Mouse (Mus musculus) kidney, adult 2 months (tissue): Measurements from ENCODE around the gene Slco1a5. TPM values are rescaled to one million over a fixed set of nuclear protein-coding genes. Genes with fewer than 3 reads are reported as not detected.

ENCODE experiments used
- DNase-seq: peaks from one replicate; pipeline ENCODE4 v3.0.0; 2021
- H3K27ac ChIP-seq: fragments of 200-500 bp; 2 replicates; pipeline ENCODE4 v1.5.1; 2012; ENCODE audit warnings: low read depth, low read length, control low read depth, inconsistent platforms; ENCODE audit not compliant: insufficient read depth
- H3K27me3 ChIP-seq: fragments of 200-500 bp; replicated peaks from 2 replicates; pipeline ENCODE4 v1.6.1; 2012; ENCODE audit warnings: mild to moderate bottlenecking, moderate library complexity, low read length, inconsistent platforms; ENCODE audit not compliant: control insufficient read depth, insufficient read depth
- H3K36me3 ChIP-seq: fragments of 200-500 bp; 2 replicates; pipeline ENCODE4 v1.6.1; 2012; ENCODE audit warnings: mild to moderate bottlenecking, moderate library complexity, low read length, inconsistent platforms; ENCODE audit not compliant: control insufficient read depth, insufficient read depth
- H3K4me1 ChIP-seq: fragments of 200-500 bp; 2 replicates; pipeline ENCODE4 v1.6.1; 2011; ENCODE audit warnings: low read length; ENCODE audit not compliant: control insufficient read depth, insufficient read depth
- H3K4me3 ChIP-seq: fragments of 200-500 bp; 2 replicates; pipeline ENCODE4 v1.5.1; 2011; ENCODE audit warnings: mild to moderate bottlenecking, low read depth, low read length, control low read depth; ENCODE audit not compliant: insufficient read depth
- CTCF ChIP-seq: fragments of 200-500 bp; conservative IDR thresholded peaks from 2 replicates; pipeline ENCODE4 v1.5.1; 2011; ENCODE audit warnings: low read depth, mild to moderate bottlenecking, control low read depth, low read length, moderate library complexity, mixed read lengths; ENCODE audit not compliant: insufficient read depth, insufficient read length
- POLR2A ChIP-seq: fragments of 200-500 bp; IDR thresholded peaks from one replicate; pipeline ENCODE4 v1.6.1; 2011; ENCODE audit warnings: low read depth, low read length, control low read depth
- WGBS: fragments of 180-500 bp; shearing (Covaris S2); methylation state at CpG from one replicate; pipeline ENCODE4 v1.1.7; 2018; 5-methylcytosine and 5-hydroxymethylcytosine counted together
- polyA plus RNA-seq: library from polyadenylated mRNA; depleted of rRNA; stranded (reverse); fragments of >200 nt; gene quantifications from 2 replicates; pipeline ENCODE4 v1.2.3, GENCODE M21; 2012; rRNA removed

The Slco1a5 gene
- not detected in 2 replicates for polyA plus RNA-seq

- no peaks in the 10 kb centered on the region for H3K36me3 ChIP-seq
- no peaks in the 10 kb centered on the region for H3K4me1 ChIP-seq
- H3K4me3 ChIP-seq: no peak within 1 kb of the TSS
- no peak for TF ChIP-seq CTCF
- no peak for TF ChIP-seq POLR2A
- no peak for DNase-seq
- H3K27me3 ChIP-seq: no peaks in the 10 kb centered on the region
- H3K27ac ChIP-seq: no peak within 1 kb of the TSS
- 53% methylated on average over 4 of the region's 4 CpGs for WGBS
These were observed at the start of gene Slco1a5 for GRCm38 (mm10) chr6:142322881-142323280. TSS of gene Slco1a5 (minus strand) at chr6:142322981.

GRCm38 (mm10) chr6:142369568-142369967 lies 46.8 kb upstream of the Slco1a5 start:
- H3K4me1 ChIP-seq: no peaks in the 10 kb centered on the region
- no peaks in the 10 kb centered on the region for H3K27me3 ChIP-seq
- H3K36me3 ChIP-seq: peaks cover 1% of the 10 kb centered on the region
- no peak for DNase-seq
- H3K4me3 ChIP-seq: no peak overlapping the region
- 85% methylated on average over 3 of the region's 3 CpGs for WGBS
- H3K27ac ChIP-seq: no peak overlapping the region
- TF ChIP-seq POLR2A: no peak
- TF ChIP-seq CTCF: no peak

- H3K36me3 ChIP-seq: peaks cover 2% of the 10 kb centered on the region
- no peak for DNase-seq
- H3K4me3 ChIP-seq: no peak overlapping the region
- TF ChIP-seq CTCF (no peak), POLR2A (no peak)
- WGBS: 89% methylated on average over 3 of the region's 3 CpGs
- H3K27me3 ChIP-seq: no peaks in the 10 kb centered on the region
- H3K4me1 ChIP-seq: no peaks in the 10 kb centered on the region
- no peak overlapping the region for H3K27ac ChIP-seq
These were observed 44.8 kb upstream of the Slco1a5 start for GRCm38 (mm10) chr6:142367565-142367964.

- H3K27me3 ChIP-seq: no peaks in the 10 kb centered on the region
- H3K36me3 ChIP-seq: peaks cover 3% of the 10 kb centered on the region
- H3K27ac ChIP-seq: no peak overlapping the region
- TF ChIP-seq CTCF (no peak), POLR2A (no peak)
- no peaks in the 10 kb centered on the region for H3K4me1 ChIP-seq
- DNase-seq: no peak
- H3K4me3 ChIP-seq: no peak overlapping the region
- WGBS: 86% methylated on average over 10 of the region's 10 CpGs
These were observed 43.8 kb upstream of the Slco1a5 start for GRCm38 (mm10) chr6:142366473-142367018.

GRCm38 (mm10) chr6:142365742-142366472 lies 43.1 kb upstream of the Slco1a5 start:
- WGBS: 58% methylated on average over 8 of the region's 8 CpGs
- TF ChIP-seq CTCF (no peak), POLR2A (no peak)
- Histone ChIP-seq H3K4me3 (no peak overlapping the region), H3K27ac (no peak overlapping the region), H3K4me1 (no peaks in the 10 kb centered on the region), H3K36me3 (peaks cover 3% of the 10 kb centered on the region), H3K27me3 (no peaks in the 10 kb centered on the region)
- no peak for DNase-seq

- Histone ChIP-seq H3K4me3 (no peak overlapping the region), H3K4me1 (no peaks in the 10 kb centered on the region), H3K27me3 (no peaks in the 10 kb centered on the region), H3K27ac (no peak overlapping the region), H3K36me3 (peaks cover 9% of the 10 kb centered on the region)
- TF ChIP-seq POLR2A: no peak
- peak; percentile 44; the same call in 1 of the 2 replicates for TF ChIP-seq CTCF
- WGBS: 62% methylated on average over 9 of the region's 9 CpGs
- no peak for DNase-seq
These were observed 40.3 kb upstream of the Slco1a5 start for GRCm38 (mm10) chr6:142363019-142363576.

- TF ChIP-seq POLR2A (no peak), CTCF (no peak)
- WGBS: 90% methylated on average over 6 of the region's 6 CpGs
- Histone ChIP-seq H3K27ac (no peak overlapping the region), H3K4me3 (no peak overlapping the region), H3K27me3 (no peaks in the 10 kb centered on the region), H3K36me3 (peaks cover 9% of the 10 kb centered on the region), H3K4me1 (no peaks in the 10 kb centered on the region)
- DNase-seq: no peak
These were observed 39.3 kb upstream of the Slco1a5 start for GRCm38 (mm10) chr6:142362036-142362435.
